Mouse (Mus musculus): ENCODE measurements around the gene Arrdc2. TPM values are rescaled to one million over a fixed set of nuclear protein-coding genes. Genes with fewer than 3 reads are reported as not detected.

The Arrdc2 gene
- polyA plus RNA-seq, 1 experiment from 2014 or later: 2.8 TPM

DNA sequence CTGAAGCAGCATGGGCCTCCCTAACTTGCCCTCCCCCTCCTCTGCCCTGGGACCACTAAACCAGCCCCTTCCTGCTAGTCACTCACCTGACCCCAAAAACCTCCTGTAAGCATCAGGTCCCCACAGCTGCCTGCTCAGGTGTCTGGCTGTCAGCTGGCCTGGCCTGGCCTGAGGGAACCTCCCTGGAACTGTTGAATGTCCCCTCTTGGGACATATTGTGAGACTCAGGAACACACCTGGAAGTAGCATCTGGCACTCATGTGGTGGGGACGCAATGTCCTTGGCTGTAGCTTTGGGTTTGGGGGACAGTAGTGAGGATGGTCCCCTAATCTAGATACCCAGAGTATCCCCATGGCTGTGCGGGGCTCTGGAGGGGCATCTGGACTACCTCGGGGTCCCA, 5.4 kb downstream of the Arrdc2 start:
- H3K36me3 ChIP-seq (ENCODE audit: control insufficient read depth, insufficient read depth, low read length): peaks cover 13% of the 10 kb centered on the region; the same call in 1 of the 2 replicates
- 97% methylated on average over 3 of the region's 3 CpGs for WGBS
- H3K27ac ChIP-seq (replicated peaks in 1 of 2; ENCODE audit: control insufficient read depth in 1 of 2, insufficient read depth in 1 of 2, low read depth in 2 of 2, low read length in 2 of 2): no peak overlapping the region
- no peaks in the 10 kb centered on the region for H3K27me3 ChIP-seq (ENCODE audit: control insufficient read depth, insufficient read depth, low read length)
- no peak for ATAC-seq (ENCODE audit: insufficient number of reproducible peaks, insufficient read depth, low FRiP score, low read depth)
- H3K4me3 ChIP-seq (ENCODE audit: control insufficient read depth in 1 of 2, insufficient read depth in 1 of 2, low read depth in 1 of 2, low read length in 2 of 2): no peak overlapping the region
- no peaks in the 10 kb centered on the region for H3K9me3 ChIP-seq (ENCODE audit: control insufficient read depth, low read length)
- peaks cover 8 to 10% of the 10 kb centered on the region in 2 experiments for H3K4me1 ChIP-seq (ENCODE audit: control insufficient read depth in 2 of 2, insufficient read depth in 2 of 2, low read length in 2 of 2)
- no peak overlapping the region for H3K4me2 ChIP-seq (ENCODE audit: low read length)
- H3K9ac ChIP-seq (ENCODE audit: low read length): no peak overlapping the region

DNA sequence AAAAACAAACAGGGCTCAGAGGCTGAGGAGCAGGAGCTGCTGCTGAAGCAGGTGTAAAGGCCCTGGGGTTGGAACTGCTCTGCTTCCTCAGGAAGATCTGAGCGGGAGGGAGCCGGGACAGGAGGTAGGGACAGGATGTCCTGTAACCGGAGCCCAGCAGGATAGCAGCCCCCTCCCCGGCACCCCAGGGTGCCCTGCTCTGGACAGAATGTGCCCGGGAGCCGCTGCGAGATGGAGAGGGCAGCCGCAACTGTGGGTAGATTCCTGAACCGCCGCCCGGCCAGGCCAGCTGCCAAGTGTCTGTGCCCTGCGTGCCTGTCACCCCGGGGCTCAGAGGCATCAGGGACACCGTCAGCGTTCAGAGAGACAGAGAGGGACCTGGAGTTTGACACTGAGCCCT, 6.0 kb downstream of the Arrdc2 start:
- Histone ChIP-seq H3K36me3 (ENCODE audit: control insufficient read depth, insufficient read depth, low read length) (peaks cover 13% of the 10 kb centered on the region; the same call in 1 of the 2 replicates), H3K27ac (replicated peaks in 1 of 2; ENCODE audit: control insufficient read depth in 1 of 2, insufficient read depth in 1 of 2, low read depth in 2 of 2, low read length in 2 of 2) (no peak overlapping the region), H3K9ac (ENCODE audit: low read length) (0 out of 2 replicates have a peak overlapping the region, but pooled peaks have one; percentile 17), H3K4me1 (ENCODE audit: control insufficient read depth in 2 of 2, insufficient read depth in 2 of 2, low read length in 2 of 2) (peaks cover 6 to 9% of the 10 kb centered on the region in 2 experiments), H3K4me2 (ENCODE audit: low read length) (no peak overlapping the region; the same call in 1 of the 2 replicates), H3K4me3 (ENCODE audit: control insufficient read depth in 1 of 2, insufficient read depth in 1 of 2, low read depth in 1 of 2, low read length in 2 of 2) (no peak overlapping the region), H3K9me3 (ENCODE audit: control insufficient read depth, low read length) (no peaks in the 10 kb centered on the region), H3K27me3 (ENCODE audit: control insufficient read depth, insufficient read depth, low read length) (no peaks in the 10 kb centered on the region)
- 31% methylated on average over 15 of the region's 15 CpGs for WGBS
- no peak for ATAC-seq (ENCODE audit: insufficient number of reproducible peaks, insufficient read depth, low FRiP score, low read depth)

DNA sequence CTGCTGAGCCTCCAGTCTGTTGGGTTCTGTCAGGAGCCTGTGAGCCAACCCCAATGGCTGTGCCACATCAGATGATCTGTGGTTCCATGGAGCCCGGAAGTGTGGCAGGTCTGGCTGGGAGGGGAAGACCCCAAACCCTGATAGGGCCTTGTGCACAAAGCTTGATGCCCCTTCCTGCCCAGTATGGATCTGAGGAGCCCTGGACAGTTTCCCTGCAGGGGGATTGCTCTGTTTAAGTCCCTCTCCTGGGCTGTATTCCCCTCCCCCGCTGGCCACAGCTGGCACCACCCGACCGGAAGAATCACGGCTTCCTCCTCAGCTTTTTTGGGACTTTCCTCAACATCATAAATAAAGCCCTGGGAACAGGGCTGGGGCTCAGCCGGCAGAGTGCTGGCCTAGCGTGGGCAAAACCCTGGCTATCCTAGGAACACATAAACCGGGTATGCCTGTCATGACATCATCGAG, 6.5 kb downstream of the Arrdc2 start:
- Histone ChIP-seq H3K9me3 (ENCODE audit: control insufficient read depth, low read length) (no peaks in the 10 kb centered on the region), H3K4me2 (ENCODE audit: low read length) (no peak overlapping the region; the same call in 1 of the 2 replicates), H3K27me3 (ENCODE audit: control insufficient read depth, insufficient read depth, low read length) (no peaks in the 10 kb centered on the region), H3K27ac (replicated peaks in 1 of 2; ENCODE audit: control insufficient read depth in 1 of 2, insufficient read depth in 1 of 2, low read depth in 2 of 2, low read length in 2 of 2) (no peak overlapping the region), H3K9ac (ENCODE audit: low read length) (no peak overlapping the region), H3K4me3 (ENCODE audit: control insufficient read depth in 1 of 2, insufficient read depth in 1 of 2, low read depth in 1 of 2, low read length in 2 of 2) (no peak overlapping the region), H3K4me1 (ENCODE audit: control insufficient read depth in 2 of 2, insufficient read depth in 2 of 2, low read length in 2 of 2) (peaks cover 5 to 7% of the 10 kb centered on the region in 2 experiments; a peak in 2 of 4 replicates), H3K36me3 (ENCODE audit: control insufficient read depth, insufficient read depth, low read length) (peaks cover 13% of the 10 kb centered on the region; the same call in 1 of the 2 replicates)
- ATAC-seq (ENCODE audit: insufficient number of reproducible peaks, insufficient read depth, low FRiP score, low read depth): no peak
- 53% methylated on average over 9 of the region's 9 CpGs for WGBS

DNA sequence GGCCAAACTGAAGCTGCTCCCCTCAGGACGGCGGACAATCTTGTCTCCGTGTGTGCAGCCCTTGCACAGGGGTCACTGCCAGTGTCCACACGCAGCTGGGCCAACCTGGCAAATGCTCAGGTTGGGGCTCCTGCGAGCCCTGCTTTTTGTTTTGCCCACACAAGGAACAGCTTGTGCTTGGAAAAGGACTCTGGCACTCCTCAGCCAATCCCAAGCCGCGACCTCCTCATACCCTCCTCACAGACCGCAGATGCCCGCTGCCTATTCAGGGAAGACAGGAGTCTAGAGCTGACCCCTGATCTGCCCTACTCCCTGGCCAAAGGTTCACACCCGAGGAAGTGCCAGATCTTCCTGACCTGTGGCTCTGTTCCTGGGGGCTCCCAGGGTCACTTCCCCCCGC, 7.1 kb downstream of the Arrdc2 start:
- H3K4me3 ChIP-seq (ENCODE audit: control insufficient read depth in 1 of 2, insufficient read depth in 1 of 2, low read depth in 1 of 2, low read length in 2 of 2): no peak overlapping the region
- 70% methylated on average over 11 of the region's 11 CpGs for WGBS
- peaks cover 13% of the 10 kb centered on the region; the same call in 1 of the 2 replicates for H3K36me3 ChIP-seq (ENCODE audit: control insufficient read depth, insufficient read depth, low read length)
- peaks cover 5 to 7% of the 10 kb centered on the region in 2 experiments; a peak in 2 of 4 replicates for H3K4me1 ChIP-seq (ENCODE audit: control insufficient read depth in 2 of 2, insufficient read depth in 2 of 2, low read length in 2 of 2)
- no peaks in the 10 kb centered on the region for H3K9me3 ChIP-seq (ENCODE audit: control insufficient read depth, low read length)
- H3K27ac ChIP-seq (replicated peaks in 1 of 2; ENCODE audit: control insufficient read depth in 1 of 2, insufficient read depth in 1 of 2, low read depth in 2 of 2, low read length in 2 of 2): no peak overlapping the region
- no peaks in the 10 kb centered on the region for H3K27me3 ChIP-seq (ENCODE audit: control insufficient read depth, insufficient read depth, low read length)
- no peak overlapping the region for H3K4me2 ChIP-seq (ENCODE audit: low read length)
- H3K9ac ChIP-seq (ENCODE audit: low read length): no peak overlapping the region
- ATAC-seq (ENCODE audit: insufficient number of reproducible peaks, insufficient read depth, low FRiP score, low read depth): no peak

DNA sequence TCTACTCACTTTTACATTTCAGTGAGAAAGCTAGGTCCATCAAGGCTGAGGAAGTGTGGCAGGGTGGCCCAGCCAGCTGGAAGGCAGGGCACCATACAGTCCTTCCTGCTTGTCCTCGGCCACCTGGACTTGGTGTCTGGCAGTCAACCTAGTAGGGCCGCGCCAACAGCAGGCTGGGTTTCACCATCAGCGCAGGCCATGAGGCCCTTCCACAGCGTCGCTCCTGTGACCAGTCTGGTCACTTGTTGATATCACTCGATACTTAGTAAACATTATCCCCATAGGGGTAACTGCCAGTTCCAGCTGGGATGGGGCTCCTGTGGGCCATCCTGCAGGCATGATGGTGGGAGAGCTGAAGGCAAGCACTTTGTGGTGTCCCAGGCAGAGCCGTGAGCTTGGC, 8.0 kb downstream of the Arrdc2 start:
- Histone ChIP-seq H3K4me3 (ENCODE audit: control insufficient read depth in 1 of 2, insufficient read depth in 1 of 2, low read depth in 1 of 2, low read length in 2 of 2) (no peak overlapping the region), H3K9ac (ENCODE audit: low read length) (no peak overlapping the region), H3K27ac (replicated peaks in 1 of 2; ENCODE audit: control insufficient read depth in 1 of 2, insufficient read depth in 1 of 2, low read depth in 2 of 2, low read length in 2 of 2) (no peak overlapping the region), H3K9me3 (ENCODE audit: control insufficient read depth, low read length) (no peaks in the 10 kb centered on the region), H3K27me3 (ENCODE audit: control insufficient read depth, insufficient read depth, low read length) (no peaks in the 10 kb centered on the region), H3K4me1 (ENCODE audit: control insufficient read depth in 2 of 2, insufficient read depth in 2 of 2, low read length in 2 of 2) (peaks cover 5 to 7% of the 10 kb centered on the region in 2 experiments; a peak in 2 of 4 replicates), H3K36me3 (ENCODE audit: control insufficient read depth, insufficient read depth, low read length) (peaks cover 13% of the 10 kb centered on the region; the same call in 1 of the 2 replicates), H3K4me2 (ENCODE audit: low read length) (no peak overlapping the region)
- 79% methylated on average over 8 of the region's 8 CpGs for WGBS
- ATAC-seq (ENCODE audit: insufficient number of reproducible peaks, insufficient read depth, low FRiP score, low read depth): no peak

DNA sequence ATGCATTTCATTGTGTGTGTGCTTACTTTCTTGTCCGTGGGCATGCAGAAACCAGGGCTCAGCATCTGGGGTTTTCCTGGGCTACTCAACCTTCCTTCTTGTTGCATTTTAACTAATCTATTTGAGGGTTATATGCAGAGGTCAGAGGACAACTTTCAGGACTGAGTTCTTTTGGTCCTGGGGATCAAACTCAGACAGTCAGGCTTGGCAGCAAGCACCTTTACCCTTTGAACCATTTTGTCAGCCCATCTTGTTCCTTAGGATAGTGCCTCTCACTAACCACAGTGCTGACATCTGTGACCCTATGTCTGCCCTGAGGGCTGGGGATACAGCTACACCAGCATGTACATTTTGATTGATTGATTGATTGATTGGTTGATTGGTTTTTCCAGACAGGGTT, 11.7 kb downstream of the Arrdc2 start:
- Histone ChIP-seq H3K4me2 (ENCODE audit: low read length) (no peak overlapping the region), H3K36me3 (ENCODE audit: control insufficient read depth, insufficient read depth, low read length) (no peaks in the 10 kb centered on the region), H3K9ac (ENCODE audit: low read length) (no peak overlapping the region), H3K4me1 (ENCODE audit: control insufficient read depth in 2 of 2, insufficient read depth in 2 of 2, low read length in 2 of 2) (peaks cover 0 to under 1% of the 10 kb centered on the region in 2 experiments; a peak in 1 of 4 replicates), H3K9me3 (ENCODE audit: control insufficient read depth, low read length) (no peaks in the 10 kb centered on the region), H3K4me3 (ENCODE audit: control insufficient read depth in 1 of 2, insufficient read depth in 1 of 2, low read depth in 1 of 2, low read length in 2 of 2) (no peak overlapping the region), H3K27me3 (ENCODE audit: control insufficient read depth, insufficient read depth, low read length) (peaks cover 2% of the 10 kb centered on the region; the same call in 1 of the 2 replicates), H3K27ac (replicated peaks in 1 of 2; ENCODE audit: control insufficient read depth in 1 of 2, insufficient read depth in 1 of 2, low read depth in 2 of 2, low read length in 2 of 2) (no peak overlapping the region)
- ATAC-seq (ENCODE audit: insufficient number of reproducible peaks, insufficient read depth, low FRiP score, low read depth): no peak
- 82% methylated on average over 1 of the region's 1 CpGs for WGBS

DNA sequence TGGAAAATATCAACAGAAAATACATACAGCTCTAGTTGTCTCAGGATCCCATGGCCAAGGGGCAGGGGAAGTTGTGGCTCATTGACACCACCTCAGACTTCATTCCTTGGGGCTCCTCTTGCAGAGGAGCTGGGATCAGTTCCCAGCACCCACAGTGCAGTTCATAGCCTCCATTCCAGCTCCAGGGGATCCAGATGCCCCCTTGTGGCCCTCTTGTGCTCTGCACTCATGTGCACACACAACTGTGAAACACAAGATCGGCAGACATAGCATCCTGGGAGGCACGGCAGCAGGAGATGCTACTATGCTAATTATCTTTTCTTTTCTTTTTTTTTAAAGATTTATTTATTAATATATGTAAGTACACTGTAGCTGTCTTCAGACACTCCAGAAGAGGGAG, 12.5 kb downstream of the Arrdc2 start:
- Histone ChIP-seq H3K4me3 (ENCODE audit: control insufficient read depth in 1 of 2, insufficient read depth in 1 of 2, low read depth in 1 of 2, low read length in 2 of 2) (no peak overlapping the region), H3K9ac (ENCODE audit: low read length) (no peak overlapping the region), H3K4me1 (ENCODE audit: control insufficient read depth in 2 of 2, insufficient read depth in 2 of 2, low read length in 2 of 2) (no peaks in the 10 kb centered on the region), H3K27ac (replicated peaks in 1 of 2; ENCODE audit: control insufficient read depth in 1 of 2, insufficient read depth in 1 of 2, low read depth in 2 of 2, low read length in 2 of 2) (no peak overlapping the region), H3K27me3 (ENCODE audit: control insufficient read depth, insufficient read depth, low read length) (peaks cover 4% of the 10 kb centered on the region; the same call in 1 of the 2 replicates), H3K4me2 (ENCODE audit: low read length) (no peak overlapping the region), H3K9me3 (ENCODE audit: control insufficient read depth, low read length) (no peaks in the 10 kb centered on the region), H3K36me3 (ENCODE audit: control insufficient read depth, insufficient read depth, low read length) (no peaks in the 10 kb centered on the region)
- ATAC-seq (ENCODE audit: insufficient number of reproducible peaks, insufficient read depth, low FRiP score, low read depth): no peak
- WGBS: 96% methylated on average over 2 of the region's 2 CpGs

DNA sequence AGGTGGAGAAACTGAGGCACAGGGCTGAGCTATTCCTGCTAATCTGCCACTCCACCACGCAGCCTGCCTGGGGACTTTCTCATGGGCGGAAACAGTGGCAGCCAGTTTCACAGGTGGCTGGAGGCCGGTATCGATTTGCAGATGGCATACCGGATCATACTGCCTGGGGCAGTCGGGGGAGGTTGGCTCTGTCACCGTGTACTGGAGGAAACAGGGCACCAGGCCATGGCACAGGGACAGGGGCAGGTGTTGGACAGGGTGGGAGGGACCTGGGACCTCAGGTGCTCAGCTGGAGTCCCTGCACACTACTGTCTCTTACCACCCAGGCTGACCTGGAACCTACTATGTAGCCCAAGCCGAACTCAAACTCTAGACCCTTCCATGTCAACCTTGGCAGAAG, 13.7 kb downstream of the Arrdc2 start:
- H3K4me3 ChIP-seq (ENCODE audit: control insufficient read depth in 1 of 2, insufficient read depth in 1 of 2, low read depth in 1 of 2, low read length in 2 of 2): no peak overlapping the region
- no peak overlapping the region for H3K9ac ChIP-seq (ENCODE audit: low read length)
- 81% methylated on average over 8 of the region's 8 CpGs for WGBS

More for the DNA sequence above, 13.7 kb downstream of the Arrdc2 start:
- no peak overlapping the region for H3K4me2 ChIP-seq (ENCODE audit: low read length)
- ATAC-seq (ENCODE audit: insufficient number of reproducible peaks, insufficient read depth, low FRiP score, low read depth): no peak
- no peaks in the 10 kb centered on the region for H3K36me3 ChIP-seq (ENCODE audit: control insufficient read depth, insufficient read depth, low read length)
- H3K4me1 ChIP-seq (ENCODE audit: control insufficient read depth in 2 of 2, insufficient read depth in 2 of 2, low read length in 2 of 2): no peaks in the 10 kb centered on the region
- H3K27me3 ChIP-seq (ENCODE audit: control insufficient read depth, insufficient read depth, low read length): peaks cover 10% of the 10 kb centered on the region; the same call in 1 of the 2 replicates
- H3K9me3 ChIP-seq (ENCODE audit: control insufficient read depth, low read length): no peaks in the 10 kb centered on the region
- no peak overlapping the region for H3K27ac ChIP-seq (replicated peaks in 1 of 2; ENCODE audit: control insufficient read depth in 1 of 2, insufficient read depth in 1 of 2, low read depth in 2 of 2, low read length in 2 of 2)
